Mouse (Mus musculus): ENCODE measurements at regions not wholly inside any gene's neighbourhood (a gene's known extent, or its start where the extent isn't known, plus 50 kb on each side); places are given as distances from the start of the nearest gene placed in this dataset.

DNA sequence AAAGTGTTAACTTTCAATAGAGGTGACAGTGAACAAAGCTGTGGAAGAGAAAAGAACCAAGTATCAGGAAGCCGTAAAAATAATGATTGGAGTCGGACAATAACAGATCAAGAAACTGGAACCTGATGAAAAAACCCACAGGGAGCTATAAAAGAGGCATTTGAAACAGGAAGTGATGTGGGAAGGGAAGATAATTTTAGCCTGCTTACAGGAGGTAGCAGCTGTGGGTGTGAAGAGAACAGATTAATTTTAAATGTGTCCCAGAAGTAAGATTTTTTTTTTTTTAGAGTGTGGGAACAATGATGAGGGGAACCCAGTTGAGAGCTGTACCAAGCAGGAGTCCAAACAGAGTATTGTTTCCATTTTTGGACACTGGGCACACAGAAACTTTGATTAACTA lies 61.5 kb upstream of the Gls start:
- H3ac ChIP-seq (ENCODE audit: control insufficient read depth, insufficient read length) = no peak overlapping the region
- no peaks in the 10 kb centered on the region for H3K36me3 ChIP-seq (ENCODE audit: control insufficient read depth, insufficient read depth)
- TF ChIP-seq USF1 (IDR thresholded peaks at IDR 0.05; ENCODE audit: low read depth) (no peak), MYOD1 (IDR thresholded peaks at IDR 0.05; ENCODE audit: control insufficient read depth in 1 of 3, insufficient read length in 2 of 3, low read depth in 2 of 3) (no peak), E2F4 (IDR thresholded peaks at IDR 0.05; ENCODE audit: insufficient read depth) (no peak), MYOG (IDR thresholded peaks at IDR 0.05; ENCODE audit: control insufficient read depth in 1 of 3, insufficient read depth in 1 of 3, insufficient read length in 2 of 3, low read depth in 2 of 3) (no peak), TCF12 (IDR thresholded peaks at IDR 0.05; ENCODE audit: insufficient read depth, poor library complexity, severe bottlenecking) (no peak), POLR2AphosphoS2 (IDR thresholded peaks at IDR 0.05; ENCODE audit: insufficient read length, low read depth) (no peak), MAX (IDR thresholded peaks at IDR 0.05; ENCODE audit: low read depth) (no peak), POLR2A (IDR thresholded peaks at IDR 0.05; ENCODE audit: insufficient read length, low read depth) (no peak), REST (IDR thresholded peaks at IDR 0.05; ENCODE audit: insufficient read depth, insufficient read length) (no peak), SRF (IDR thresholded peaks at IDR 0.05; ENCODE audit: control insufficient read depth, insufficient read length, low read depth) (no peak), CEBPB (IDR thresholded peaks at IDR 0.05; ENCODE audit: insufficient read depth, poor library complexity, severe bottlenecking) (no peak), TCF3 (IDR thresholded peaks at IDR 0.05; ENCODE audit: insufficient read length, low read depth) (no peak)
- no peaks in the 10 kb centered on the region for H3K79me2 ChIP-seq (ENCODE audit: control insufficient read depth, insufficient read depth)
- no peak overlapping the region for H3K4me3 ChIP-seq
- H3K27me3 ChIP-seq (ENCODE audit: control insufficient read depth, insufficient read depth, insufficient read length) = peaks cover 11% of the 10 kb centered on the region
- no peak overlapping the region for H3K4me2 ChIP-seq (ENCODE audit: low read depth)

- Histone ChIP-seq H3K4me2 (ENCODE audit: low read depth) (no peak overlapping the region), H3K27me3 (ENCODE audit: control insufficient read depth, insufficient read depth, insufficient read length) (peaks cover 11% of the 10 kb centered on the region), H3K79me2 (ENCODE audit: control insufficient read depth, insufficient read depth) (no peaks in the 10 kb centered on the region), H3K36me3 (ENCODE audit: control insufficient read depth, insufficient read depth) (no peaks in the 10 kb centered on the region), H3K4me3 (no peak overlapping the region), H3ac (ENCODE audit: control insufficient read depth, insufficient read length) (no peak overlapping the region)
- TF ChIP-seq USF1 (IDR thresholded peaks at IDR 0.05; ENCODE audit: low read depth) (no peak), POLR2AphosphoS2 (IDR thresholded peaks at IDR 0.05; ENCODE audit: insufficient read length, low read depth) (no peak), SRF (IDR thresholded peaks at IDR 0.05; ENCODE audit: control insufficient read depth, insufficient read length, low read depth) (no peak), TCF3 (IDR thresholded peaks at IDR 0.05; ENCODE audit: insufficient read length, low read depth) (no peak), POLR2A (IDR thresholded peaks at IDR 0.05; ENCODE audit: insufficient read length, low read depth) (no peak), MYOD1 (IDR thresholded peaks at IDR 0.05; ENCODE audit: control insufficient read depth in 1 of 3, insufficient read length in 2 of 3, low read depth in 2 of 3) (no peak), E2F4 (IDR thresholded peaks at IDR 0.05; ENCODE audit: insufficient read depth) (no peak), TCF12 (IDR thresholded peaks at IDR 0.05; ENCODE audit: insufficient read depth, poor library complexity, severe bottlenecking) (no peak), CEBPB (IDR thresholded peaks at IDR 0.05; ENCODE audit: insufficient read depth, poor library complexity, severe bottlenecking) (no peak), MYOG (IDR thresholded peaks at IDR 0.05; ENCODE audit: control insufficient read depth in 1 of 3, insufficient read depth in 1 of 3, insufficient read length in 2 of 3, low read depth in 2 of 3) (no peak), MAX (IDR thresholded peaks at IDR 0.05; ENCODE audit: low read depth) (no peak), REST (IDR thresholded peaks at IDR 0.05; ENCODE audit: insufficient read depth, insufficient read length) (no peak)
These were observed 60.5 kb upstream of the Gls start for GRCm38 (mm10) chr1:52293393-52294099.
